24 mouse cellular contexts compared by ENCODE assay signal in the genomic region with DNA sequence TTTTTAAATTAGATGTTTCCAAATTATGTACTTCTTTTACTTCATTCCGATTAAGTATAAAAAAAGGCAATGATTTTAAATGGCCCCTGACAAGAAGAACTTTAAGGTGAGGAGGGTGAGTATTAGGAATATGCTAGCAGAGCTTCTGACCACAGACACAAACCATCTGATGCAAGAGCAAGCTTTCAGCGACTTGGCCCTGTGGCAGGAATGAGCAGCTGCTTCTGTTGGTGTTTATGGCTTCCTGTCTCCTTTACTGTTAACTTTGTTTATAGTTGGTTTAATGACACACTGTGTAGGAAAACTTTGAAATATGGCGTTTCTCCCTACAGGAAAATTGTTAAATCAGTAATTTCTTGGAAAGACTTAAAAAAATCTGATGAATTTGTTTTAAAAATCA. TPM values are rescaled to one million over a fixed set of nuclear protein-coding genes. Genes with fewer than 3 reads are reported as not detected.
DNase-seq lines count a peak whose midpoint lies in the region; ATAC-seq and TF ChIP-seq lines count a peak whose summit lies in the region.
"Had no signal": no experiment of that assay in that cellular context is flagged by ENCODE, and none has a peak within 500 bp of the region (broad histone marks: within the 10 kb centered on the region; RNA-seq: fewer than 3 reads in every experiment).

No protein-coding gene starts in this region.

- ATAC-seq in lung, embryonic 16.5 days (ENCODE audit: low read depth): peak; percentile 86
- ATAC-seq: activated CD4-positive, CD25-positive, alpha-beta regulatory T cell, adult 4 months; forebrain, embryonic 16.5 days; Patski had no signal

- 59% methylated on average over 3 of the region's 3 CpGs for WGBS in kidney, adult 2 months
- 40% methylated on average over 3 of the region's 3 CpGs for WGBS in lung, embryonic 16.5 days
- 45% methylated on average over 3 of the region's 3 CpGs for WGBS in lung, adult 2 months
- 62% methylated on average over 3 of the region's 3 CpGs for WGBS in limb, embryonic 10.5 days

- intact Hi-C loops in heart, postnatal 10 days (cut with DNase I): no loop called here

- H3K9ac ChIP-seq in lung, embryonic 16.5 days (ENCODE audit: low read length): no peak overlapping the region
- H3K9ac ChIP-seq: embryonic facial prominence, embryonic 13.5 days; forebrain, embryonic 12.5 days; heart, embryonic 15.5 days had no signal

- no peak overlapping the region for H3K27ac ChIP-seq in kidney, adult 2 months (ENCODE audit: insufficient read depth, low read depth, low read length)
- H3K27ac ChIP-seq in lung, embryonic 16.5 days (ENCODE audit: low read length): no peak overlapping the region
- no peak overlapping the region for H3K27ac ChIP-seq in limb, embryonic 10.5 days
- H3K27ac ChIP-seq: embryonic facial prominence, embryonic 13.5 days; forebrain, embryonic 12.5 days; heart, adult 2 months; heart, embryonic 15.5 days; hindbrain, embryonic 10.5 days had no signal

- H3K9me3 ChIP-seq in lung, embryonic 16.5 days (ENCODE audit: control insufficient read depth, low read length): no peaks in the 10 kb centered on the region
- no peaks in the 10 kb centered on the region for H3K9me3 ChIP-seq in limb, embryonic 10.5 days (replicated peaks)
- H3K9me3 ChIP-seq: embryonic facial prominence, embryonic 13.5 days; forebrain, embryonic 12.5 days; heart, embryonic 15.5 days; hindbrain, embryonic 10.5 days had no signal

- peak; percentile 9 for DNase-seq in heart, adult 11 months
- DNase-seq in heart, postnatal 10 days: no peak
- DNase-seq in kidney, postnatal 14 days: peak; percentile 30
- DNase-seq in kidney, adult 2 months: no peak
- DNase-seq in lung, adult 2 months: no peak
- peak; percentile 7 for DNase-seq in adipocyte (ENCODE audit: low spot score)
- no peak for DNase-seq in limb, embryonic 10.5 days (ENCODE audit: low spot score)
- DNase-seq: adrenal gland, adult 2 months; adrenal gland, postnatal 25 days; cerebellum, adult 18-20 months; cerebellum, adult 9-11 months; cerebellum, postnatal 36 days; gastrocnemius, postnatal 10 days; heart, adult 2 months had no signal

- H3K36me3 ChIP-seq in kidney, adult 2 months (ENCODE audit: control insufficient read depth, insufficient read depth, low read length): no peaks in the 10 kb centered on the region
- H3K36me3 ChIP-seq in lung, embryonic 16.5 days (ENCODE audit: control insufficient read depth, insufficient read depth, low read length): no peaks in the 10 kb centered on the region
- H3K36me3 ChIP-seq in limb, embryonic 10.5 days: no peaks in the 10 kb centered on the region
- H3K36me3 ChIP-seq: embryonic facial prominence, embryonic 13.5 days; forebrain, embryonic 12.5 days; heart, embryonic 15.5 days; hindbrain, embryonic 10.5 days had no signal

- no peak for TF ChIP-seq POLR2A in kidney, adult 2 months (IDR thresholded peaks at IDR 0.05; ENCODE audit: low read depth, low read length)
- no peak for TF ChIP-seq POLR2A in lung, adult 2 months (IDR thresholded peaks at IDR 0.05; ENCODE audit: borderline replicate concordance, extremely low read depth, low read depth, low read length)

- H3K27me3 ChIP-seq in kidney, adult 2 months (replicated peaks; ENCODE audit: control insufficient read depth, insufficient read depth, low read length): no peaks in the 10 kb centered on the region
- no peaks in the 10 kb centered on the region for H3K27me3 ChIP-seq in lung, embryonic 16.5 days (ENCODE audit: control insufficient read depth, insufficient read depth, low read depth, low read length)
- no peaks in the 10 kb centered on the region for H3K27me3 ChIP-seq in limb, embryonic 10.5 days (ENCODE audit: low read depth, poor library complexity, severe bottlenecking)
- H3K27me3 ChIP-seq: CH12.LX; embryonic facial prominence, embryonic 13.5 days; forebrain, embryonic 12.5 days; heart, embryonic 15.5 days; Patski had no signal

- no peaks in the 10 kb centered on the region for H3K4me1 ChIP-seq in kidney, adult 2 months (ENCODE audit: control insufficient read depth, insufficient read depth, low read length)
- no peaks in the 10 kb centered on the region for H3K4me1 ChIP-seq in lung, embryonic 16.5 days (replicated peaks; ENCODE audit: control insufficient read depth, insufficient read depth, low read length)
- H3K4me1 ChIP-seq in lung, adult 2 months (ENCODE audit: control insufficient read depth, insufficient read depth, low read length): no peaks in the 10 kb centered on the region
- no peaks in the 10 kb centered on the region for H3K4me1 ChIP-seq in limb, embryonic 10.5 days
- H3K4me1 ChIP-seq: embryonic facial prominence, embryonic 13.5 days; forebrain, embryonic 12.5 days; heart, embryonic 15.5 days; hindbrain, embryonic 10.5 days had no signal

- H3K4me2 ChIP-seq in lung, embryonic 16.5 days (ENCODE audit: low read depth, low read length): no peak overlapping the region
- H3K4me2 ChIP-seq: embryonic facial prominence, embryonic 13.5 days; forebrain, embryonic 12.5 days; heart, embryonic 11.5 days; heart, embryonic 15.5 days had no signal

- no peak for TF ChIP-seq CTCF in kidney, adult 2 months (conservative IDR thresholded peaks at IDR 0.05; ENCODE audit: insufficient read depth, insufficient read length, low read depth, low read length)
- no peak for TF ChIP-seq CTCF in lung, adult 2 months (IDR thresholded peaks at IDR 0.05; ENCODE audit: insufficient read depth, low read length)

- no peak overlapping the region for H3K4me3 ChIP-seq in kidney, adult 2 months (ENCODE audit: insufficient read depth, low read depth, low read length)
- H3K4me3 ChIP-seq in lung, embryonic 16.5 days (ENCODE audit: low read length): no peak overlapping the region
- no peak overlapping the region for H3K4me3 ChIP-seq in lung, adult 2 months (replicated peaks; ENCODE audit: extremely low read depth, low read depth, low read length)
- H3K4me3 ChIP-seq in limb, embryonic 10.5 days: no peak overlapping the region
- H3K4me3 ChIP-seq: embryonic facial prominence, embryonic 13.5 days; forebrain, embryonic 12.5 days; heart, adult 2 months; heart, embryonic 15.5 days; hindbrain, embryonic 10.5 days had no signal

RNA-seq across cellular contexts. Expression of a gene that starts 25.5 kb away (rescaled TPM):
- under 1 TPM; 0.25 to 0.48 TPM for total RNA-seq in heart, postnatal 10 days (2021)
- 1.0 and 1.8 TPM in 2 replicates for polyA plus RNA-seq in kidney, adult 2 months (2012; rRNA removed)
- polyA plus RNA-seq in lung, embryonic 16.5 days (2015; fragmentation: Nextera tagmentation; extraction: Ambion mirVana): 1.9 and 2.6 TPM in 2 replicates
- polyA plus RNA-seq in lung, adult 2 months (2012; rRNA removed): 0.55 and 1.3 TPM in 2 replicates
- polyA plus RNA-seq in limb, embryonic 10.5 days (2016; fragmentation: Nextera tagmentation; extraction: Ambion mirVana): 0.33 and 0.63 TPM in 2 replicates
- total RNA-seq: heart, adult 2 months had no signal

RNA-seq across cellular contexts. Expression of a gene that starts 43.8 kb away (rescaled TPM):
- 10 to 100 TPM; 15.0 to 17.8 TPM for total RNA-seq in heart, postnatal 10 days (2021)
- polyA plus RNA-seq in kidney, adult 2 months (2012; rRNA removed): 3.5 and 4.3 TPM in 2 replicates
- polyA plus RNA-seq in lung, embryonic 16.5 days (2015; fragmentation: Nextera tagmentation; extraction: Ambion mirVana): 51.6 and 53.7 TPM in 2 replicates
- polyA plus RNA-seq in lung, adult 2 months (2012; rRNA removed): 11.5 and 14.2 TPM in 2 replicates
- 9.3 and 10.3 TPM in 2 replicates for polyA plus RNA-seq in limb, embryonic 10.5 days (2016; fragmentation: Nextera tagmentation; extraction: Ambion mirVana)
- total RNA-seq: CH12.LX had no signal

Comparison
In these comparisons a context has a peak if more than half of its experiments do, and no peak if none do; other contexts are left out.
1. DNase-seq: peak in heart, adult 11 months (single experiment), kidney, postnatal 14 days (single experiment) and adipocyte (single experiment); none in heart, postnatal 10 days (0 of 2), kidney, adult 2 months (single experiment), lung, adult 2 months (single experiment) and limb, embryonic 10.5 days (single experiment).